Mouse (Mus musculus) cerebellum, adult 2 months (tissue): ENCODE results near the gene Pik3cg.

Experiments
- CTCF ChIP-seq: fragments of 200-500 bp; IDR thresholded peaks from 2 replicates; pipeline ENCODE4 v1.5.1; 2011; ENCODE audit warnings: low read depth, mild to moderate bottlenecking, control low read depth, low read length, moderate library complexity, borderline replicate concordance; ENCODE audit not compliant: insufficient read depth
- POLR2A ChIP-seq: fragments of 200-500 bp; IDR thresholded peaks from 2 replicates; pipeline ENCODE4 v1.6.1; 2011; ENCODE audit warnings: low read length, control low read depth, borderline replicate concordance; ENCODE audit not compliant: insufficient read depth

DNA sequence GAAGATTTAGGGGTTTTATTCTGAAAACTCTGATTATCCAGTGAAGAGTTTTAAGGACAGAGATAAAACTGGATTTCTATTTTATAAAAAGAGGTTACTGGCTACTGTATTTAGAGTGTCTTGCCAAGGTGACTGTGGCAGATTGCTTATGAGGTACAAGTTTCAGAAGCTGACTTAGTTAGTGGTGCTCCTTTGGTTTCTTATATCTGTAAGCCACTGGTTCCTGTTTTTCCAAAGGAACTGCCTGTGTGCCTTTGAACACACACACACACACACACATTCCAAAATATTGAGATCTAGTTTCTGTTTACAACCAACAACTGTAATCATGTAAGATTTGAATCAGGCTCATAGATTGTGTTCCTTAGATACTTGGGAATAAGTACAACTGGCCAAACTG lies 66.7 kb downstream of the Pik3cg start:
- TF ChIP-seq POLR2A: no peak
- TF ChIP-seq CTCF: no peak
